Mouse (Mus musculus) intestine, postnatal 0 days (tissue): ENCODE results near the gene Pop5. TPM values are rescaled to one million over a fixed set of nuclear protein-coding genes. Genes with fewer than 3 reads are reported as not detected.

Experiments
- ATAC-seq: fragments of 200-750 bp; cut with Nextera tagmentation; 2 replicates; pipeline ENCODE4 v1.8.0; 2017; ENCODE audit warnings: mild to moderate bottlenecking, moderate TSS enrichment, moderate library complexity
- H3K27ac ChIP-seq: fragments of 300-500 bp; sonication (generic); 2 replicates; pipeline ENCODE4 v1.5.1; 2014; ENCODE audit warnings: mild to moderate bottlenecking, low read depth, low read length, moderate library complexity
- H3K27me3 ChIP-seq: fragments of 300-500 bp; sonication (generic); replicated peaks from 2 replicates; pipeline ENCODE4 v1.6.1; 2014; ENCODE audit warnings: low read length, mixed read lengths; ENCODE audit not compliant: control insufficient read depth, insufficient read depth
- H3K36me3 ChIP-seq: fragments of 300-500 bp; sonication (generic); 2 replicates; pipeline ENCODE4 v1.6.1; 2014; ENCODE audit warnings: mild to moderate bottlenecking, moderate library complexity; ENCODE audit not compliant: control insufficient read depth, insufficient read depth
- H3K4me1 ChIP-seq: fragments of 300-500 bp; sonication (generic); replicated peaks from 2 replicates; pipeline ENCODE4 v1.6.1; 2014; ENCODE audit warnings: antibody characterized with exemption, low read length, mixed read lengths; ENCODE audit not compliant: control insufficient read depth, insufficient read depth
- H3K4me2 ChIP-seq: fragments of 300-500 bp; sonication (generic); replicated peaks from 2 replicates; pipeline ENCODE4 v1.6.1; 2014; ENCODE audit warnings: low read depth, mild to moderate bottlenecking, moderate library complexity
- H3K4me3 ChIP-seq: fragments of 300-500 bp; sonication (generic); 2 replicates; pipeline ENCODE4 v1.5.1; 2014; ENCODE audit warnings: low read depth, low read length
- H3K9ac ChIP-seq: fragments of 300-500 bp; sonication (generic); 2 replicates; pipeline ENCODE4 v1.6.1; 2014; ENCODE audit warnings: mild to moderate bottlenecking, low read depth, low read length
- H3K9me3 ChIP-seq: fragments of 300-500 bp; sonication (generic); 2 replicates; pipeline ENCODE4 v1.6.1; 2016; ENCODE audit warnings: mixed run types; ENCODE audit not compliant: control insufficient read depth
- CTCF ChIP-seq: sonication (generic); IDR thresholded peaks from 2 replicates; pipeline ENCODE4 v1.5.1; 2016; ENCODE audit warnings: low read depth, mild to moderate bottlenecking, control low read depth, antibody characterized with exemption, moderate library complexity
- WGBS: fragments of 180-500 bp; shearing (Covaris S2); extraction: QIAGEN DNeasy Blood & Tissue Kit; methylation state at CpG from one replicate; pipeline ENCODE4 v1.1.7; 2014; 5-methylcytosine and 5-hydroxymethylcytosine counted together
- polyA plus RNA-seq: library from polyadenylated mRNA; unstranded; fragments of >200 nt; fragmentation: Nextera tagmentation; extraction: Ambion mirVana; gene quantifications from 2 replicates; pipeline ENCODE4 v1.2.1, GENCODE M21; 2015

The Pop5 gene
- polyA plus RNA-seq, 1 experiment from 2014 or later: 77.1 TPM

- no peaks in the 10 kb centered on the region for H3K9me3 ChIP-seq
- no peaks in the 10 kb centered on the region for H3K27me3 ChIP-seq
- H3K4me3 ChIP-seq: no peak overlapping the region
- H3K4me1 ChIP-seq: no peaks in the 10 kb centered on the region
- H3K4me2 ChIP-seq: no peak overlapping the region
- H3K9ac ChIP-seq: no peak overlapping the region
- H3K27ac ChIP-seq: no peak overlapping the region
- WGBS: 74% methylated on average over 6 of the region's 6 CpGs
- TF ChIP-seq CTCF: no peak
- ATAC-seq: no peak
- H3K36me3 ChIP-seq: peaks cover 50% of the 10 kb centered on the region
These were observed 24.7 kb downstream of the Pop5 start for GRCm38 (mm10) chr5:115260356-115260755.

GRCm38 (mm10) chr5:115261141-115261540, 25.5 kb downstream of the Pop5 start:
- Histone ChIP-seq H3K27ac (no peak overlapping the region), H3K4me2 (no peak overlapping the region), H3K9ac (no peak overlapping the region), H3K4me1 (no peaks in the 10 kb centered on the region), H3K9me3 (no peaks in the 10 kb centered on the region), H3K36me3 (peaks cover 45% of the 10 kb centered on the region), H3K27me3 (no peaks in the 10 kb centered on the region), H3K4me3 (no peak overlapping the region)
- WGBS: 87% methylated on average over 8 of the region's 8 CpGs
- TF ChIP-seq CTCF: no peak
- ATAC-seq: no peak

- no peaks in the 10 kb centered on the region for H3K27me3 ChIP-seq
- no peak for ATAC-seq
- H3K9ac ChIP-seq: no peak overlapping the region
- no peak for TF ChIP-seq CTCF
- peaks cover 42% of the 10 kb centered on the region for H3K36me3 ChIP-seq
- no peak overlapping the region for H3K4me2 ChIP-seq
- H3K27ac ChIP-seq: no peak overlapping the region
- H3K4me1 ChIP-seq: no peaks in the 10 kb centered on the region
- H3K4me3 ChIP-seq: no peak overlapping the region
- H3K9me3 ChIP-seq: no peaks in the 10 kb centered on the region
- 33% methylated on average over 1 of the region's 1 CpGs for WGBS
These were observed 26.2 kb downstream of the Pop5 start for GRCm38 (mm10) chr5:115261880-115262279.

- no peak for TF ChIP-seq CTCF
- no peak for ATAC-seq
These were observed 27.1 kb downstream of the Pop5 start for GRCm38 (mm10) chr5:115262502-115263291.

GRCm38 (mm10) chr5:115266340-115266739, 30.7 kb downstream of the Pop5 start:
- H3K4me1 ChIP-seq: 0 out of 2 replicates have a peak, but pooled peaks cover 6% of the 10 kb centered on the region
- no peak overlapping the region for H3K9ac ChIP-seq
- no peak for TF ChIP-seq CTCF
- H3K9me3 ChIP-seq: no peaks in the 10 kb centered on the region
- WGBS: 88% methylated on average over 5 of the region's 5 CpGs
- H3K4me3 ChIP-seq: no peak overlapping the region
- peaks cover 10% of the 10 kb centered on the region; the same call in 1 of the 2 replicates for H3K36me3 ChIP-seq
- no peak overlapping the region for H3K4me2 ChIP-seq
- no peaks in the 10 kb centered on the region for H3K27me3 ChIP-seq
- ATAC-seq: no peak
- H3K27ac ChIP-seq: no peak overlapping the region

More at GRCm38 (mm10) chr5:115262502-115263291, 27.1 kb downstream of the Pop5 start:
- Histone ChIP-seq H3K4me2 (no peak overlapping the region), H3K27ac (no peak overlapping the region), H3K9me3 (no peaks in the 10 kb centered on the region), H3K36me3 (peaks cover 34% of the 10 kb centered on the region), H3K4me1 (no peaks in the 10 kb centered on the region), H3K27me3 (no peaks in the 10 kb centered on the region), H3K9ac (no peak overlapping the region), H3K4me3 (no peak overlapping the region)
- 69% methylated on average over 14 of the region's 14 CpGs for WGBS

- Histone ChIP-seq H3K4me2 (no peak overlapping the region), H3K4me3 (no peak overlapping the region), H3K27ac (no peak overlapping the region), H3K4me1 (0 out of 2 replicates have a peak, but pooled peaks cover 6% of the 10 kb centered on the region), H3K9me3 (no peaks in the 10 kb centered on the region), H3K36me3 (peaks cover 10% of the 10 kb centered on the region; the same call in 1 of the 2 replicates), H3K9ac (no peak overlapping the region), H3K27me3 (no peaks in the 10 kb centered on the region)
- no peak for ATAC-seq
- WGBS: 64% methylated on average over 8 of the region's 8 CpGs
- TF ChIP-seq CTCF: no peak
These were observed 31.3 kb downstream of the Pop5 start for GRCm38 (mm10) chr5:115266787-115267468.
